Mouse (Mus musculus): ENCODE measurements around the gene Susd3.

- TF ChIP-seq CTCF (IDR thresholded peaks at IDR 0.05; ENCODE audit: low read depth, low read length) (no peak), POLR2A (IDR thresholded peaks at IDR 0.05; ENCODE audit: borderline replicate concordance, low read depth, low read length) (no peak)
These were observed 35.0 kb downstream of the Susd3 start for GRCm38 (mm10) chr13:49213531-49213932.

Data from bone marrow macrophage, adult 2 months (primary cell).